Mouse (Mus musculus) kidney, postnatal 14 days (tissue): Measurements from ENCODE around the gene Akt1s1.
"Not testable (repeated sequence)": the region's sequence is repeated elsewhere in the genome, so short reads cannot be mapped to it uniquely, and the experiment has no call there.

Source experiments
- DNase-seq: peaks from one replicate; pipeline ENCODE4 v3.0.0; 2022; ENCODE audit warnings: mixed read lengths

The Akt1s1 gene

DNA sequence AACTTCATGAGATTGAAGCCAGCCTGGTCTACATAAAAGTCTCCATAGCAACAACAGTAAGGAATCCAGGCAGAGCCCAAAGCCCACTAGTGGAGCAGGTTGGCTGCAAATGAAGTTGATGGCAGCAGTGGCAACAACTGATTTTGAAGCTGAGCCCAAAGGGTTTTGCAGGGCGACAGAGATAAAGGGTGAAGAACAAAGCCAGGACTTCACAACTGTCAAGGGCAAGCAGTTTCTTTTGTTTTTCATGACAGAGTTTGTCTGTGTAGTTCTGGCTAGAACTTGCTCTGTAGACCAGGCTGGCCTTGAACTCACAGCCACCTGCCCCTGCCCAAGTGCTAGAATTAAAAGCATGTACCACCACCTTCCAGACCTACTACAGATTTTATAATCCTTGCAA lies 22.4 kb downstream of the Akt1s1 start:
- DNase-seq, result no peak

GRCm38 (mm10) chr7:44871774-44872173 lies 23.0 kb downstream of the Akt1s1 start:
- not testable (repeated sequence) for DNase-seq

- no peak for DNase-seq
Measured at GRCm38 (mm10) chr7:44877833-44878232, 29.0 kb downstream of the Akt1s1 start.

DNA sequence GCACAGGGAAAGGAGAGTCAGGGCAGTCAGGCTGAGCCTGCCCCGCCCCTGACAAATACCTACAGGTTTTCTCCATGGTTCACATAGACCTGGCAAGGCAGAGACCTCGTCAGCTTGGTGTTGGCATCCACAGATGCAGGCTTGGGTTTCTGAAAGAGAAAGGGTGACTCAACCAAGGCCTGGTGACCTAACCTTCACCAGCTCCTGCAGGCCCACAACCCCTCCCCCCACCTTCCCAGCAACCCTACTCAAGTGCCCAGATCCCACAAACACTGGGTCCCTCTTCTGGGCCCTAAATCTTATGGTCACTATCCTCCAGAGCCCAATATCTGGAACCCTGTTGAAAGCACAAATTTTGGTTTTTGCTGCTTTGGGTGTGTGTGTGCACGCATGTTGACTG lies 34.2 kb downstream of the Akt1s1 start:
- no peak for DNase-seq

DNA sequence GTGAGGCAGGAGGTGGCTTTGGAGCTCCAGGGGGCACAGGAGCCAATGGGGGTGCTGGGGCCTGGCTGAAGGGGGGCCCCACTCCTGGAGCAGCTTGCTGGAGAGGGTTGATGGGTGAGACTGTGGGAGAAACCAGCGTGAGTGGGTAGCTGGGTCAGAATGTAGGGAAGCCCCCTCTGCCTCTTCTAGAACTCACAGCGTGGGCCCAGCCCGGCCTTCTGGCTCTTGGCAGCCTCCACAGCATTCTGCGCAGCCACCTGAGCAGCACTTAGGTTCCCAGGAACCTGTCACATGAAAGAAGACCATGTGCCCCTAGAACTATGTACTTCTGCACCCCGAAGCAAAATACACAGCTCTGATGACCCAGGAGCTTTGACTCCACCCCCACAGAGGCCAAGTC lies 35.8 kb downstream of the Akt1s1 start:
- DNase-seq, result no peak

DNA sequence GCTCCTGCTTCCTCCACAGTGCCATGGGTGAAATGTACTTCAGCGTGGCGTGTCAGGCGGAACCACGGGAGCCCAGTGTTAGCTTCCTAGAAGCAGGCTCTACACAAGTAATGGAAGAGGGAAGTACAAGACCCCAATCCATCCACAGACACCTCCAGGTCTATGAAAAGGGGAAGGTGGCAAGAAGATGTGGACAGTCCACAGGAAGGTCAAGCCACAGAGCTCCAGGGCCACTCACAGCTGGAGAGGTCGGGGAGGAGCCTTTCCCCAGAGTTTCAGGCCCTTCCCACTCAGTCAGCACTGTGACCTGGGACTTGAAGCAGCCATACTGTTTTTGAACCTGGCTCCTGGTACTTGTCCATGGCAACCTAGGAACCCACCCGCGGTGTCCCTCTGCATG lies 38.2 kb downstream of the Akt1s1 start:
- DNase-seq, result no peak

GRCm38 (mm10) chr7:44888256-44889105 lies 39.7 kb downstream of the Akt1s1 start:
- DNase-seq, result no peak

DNA sequence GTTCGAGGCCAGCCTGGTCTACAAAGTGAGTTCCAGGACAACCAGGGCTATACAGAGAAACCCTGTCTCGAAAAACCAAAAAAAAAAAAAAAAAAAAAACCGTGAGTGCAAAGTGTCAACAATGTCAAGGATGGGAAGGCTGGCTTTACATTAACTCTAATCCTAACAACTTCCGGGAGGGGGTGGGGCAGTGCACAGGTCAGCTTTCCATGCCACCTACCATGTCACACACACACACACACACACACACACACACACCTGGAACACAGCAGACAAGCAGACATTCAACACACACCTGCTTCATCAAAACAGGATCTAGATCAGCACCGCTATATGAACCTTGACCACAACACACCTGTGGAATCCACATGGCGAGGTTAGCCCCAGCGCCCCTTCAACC lies 41.4 kb downstream of the Akt1s1 start:
- no peak for DNase-seq

DNA sequence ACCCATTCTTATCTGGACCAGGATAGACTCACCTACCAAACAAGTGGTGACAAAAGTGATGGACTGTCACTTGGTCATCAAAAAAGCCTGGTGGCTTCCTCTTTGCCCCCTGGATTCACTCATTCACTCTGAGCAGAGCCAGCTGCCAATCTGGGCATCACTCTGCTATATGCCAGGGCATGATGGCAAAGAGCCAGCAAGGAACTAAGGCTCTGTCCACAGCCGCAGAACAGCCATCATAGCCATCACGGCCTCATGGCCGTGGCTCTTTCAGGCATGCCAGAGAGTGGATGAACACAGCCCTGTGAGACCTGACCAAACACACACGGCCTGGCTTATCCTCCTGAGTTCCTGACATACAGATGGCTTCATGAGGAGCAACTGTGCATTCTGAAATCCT lies 41.9 kb downstream of the Akt1s1 start:
- DNase-seq, result no peak

DNA sequence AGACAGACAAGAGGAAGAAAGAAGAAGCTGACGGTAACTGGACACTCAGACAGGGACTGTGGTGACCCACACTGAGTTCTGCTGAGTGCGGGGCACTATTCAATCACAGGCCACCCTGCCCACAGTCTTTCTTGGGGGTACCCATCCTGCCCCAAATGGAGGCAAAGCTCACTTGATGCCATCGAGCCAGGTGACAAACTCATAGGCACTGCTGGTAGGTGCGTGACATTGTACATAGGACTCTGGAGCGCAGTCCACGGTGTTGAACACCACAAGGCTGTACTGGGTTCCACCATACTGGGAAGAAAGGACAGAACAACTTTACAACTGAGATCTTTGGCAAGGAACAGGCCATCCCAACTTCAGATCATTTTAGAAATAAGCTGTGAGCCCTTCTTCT lies 42.8 kb downstream of the Akt1s1 start:
- peak; percentile 31 for DNase-seq

DNA sequence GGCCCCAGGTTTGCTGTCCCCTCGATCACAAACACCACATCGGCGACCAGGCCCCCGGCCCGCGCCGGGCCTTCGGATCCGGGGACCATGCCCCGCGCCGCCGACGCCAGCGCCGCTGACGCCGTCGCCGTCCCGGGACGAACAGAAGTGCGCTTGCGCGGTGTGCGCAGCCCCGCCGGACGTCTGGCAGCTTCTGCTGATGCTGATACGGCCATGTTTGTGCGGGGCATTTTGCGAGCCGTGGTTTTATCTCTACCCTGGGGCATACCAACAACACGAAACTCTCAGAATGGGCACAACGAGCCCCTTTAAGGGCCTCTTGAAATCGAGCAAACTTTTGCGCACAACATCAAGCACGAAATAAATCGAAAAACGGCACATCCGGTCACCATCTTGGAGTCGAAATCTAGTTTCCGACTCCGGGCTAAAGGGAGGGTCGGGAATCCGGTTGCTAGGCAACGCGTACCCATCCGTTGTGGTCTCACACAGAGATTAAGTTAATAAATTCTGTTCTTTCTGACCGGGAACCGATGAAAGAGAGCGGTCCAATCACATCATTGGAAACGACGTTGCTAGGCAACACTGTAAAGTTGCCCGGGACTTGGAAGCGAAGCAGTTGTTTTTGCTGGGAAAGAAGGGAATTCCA lies 43.6 kb downstream of the Akt1s1 start, which contains the start of gene Med25:
TSS of gene Med25 (minus strand) at position 437 of the 646 bp plus-strand sequence.
- DNase-seq, result peak; percentile 96

GRCm38 (mm10) chr7:44893197-44893596 lies 44.4 kb downstream of the Akt1s1 start:
- no peak for DNase-seq

- DNase-seq, result no peak
Measured at GRCm38 (mm10) chr7:44894175-44894574, 45.4 kb downstream of the Akt1s1 start.

- DNase-seq, result no peak
Measured at GRCm38 (mm10) chr7:44895206-44895592, 46.4 kb downstream of the Akt1s1 start.

GRCm38 (mm10) chr7:44895593-44896434 lies 47.0 kb downstream of the Akt1s1 start, which contains the start of gene Fuz:
TSS of gene Fuz (plus strand) at chr7:44896079.
- peak; percentile 94 for DNase-seq

DNA sequence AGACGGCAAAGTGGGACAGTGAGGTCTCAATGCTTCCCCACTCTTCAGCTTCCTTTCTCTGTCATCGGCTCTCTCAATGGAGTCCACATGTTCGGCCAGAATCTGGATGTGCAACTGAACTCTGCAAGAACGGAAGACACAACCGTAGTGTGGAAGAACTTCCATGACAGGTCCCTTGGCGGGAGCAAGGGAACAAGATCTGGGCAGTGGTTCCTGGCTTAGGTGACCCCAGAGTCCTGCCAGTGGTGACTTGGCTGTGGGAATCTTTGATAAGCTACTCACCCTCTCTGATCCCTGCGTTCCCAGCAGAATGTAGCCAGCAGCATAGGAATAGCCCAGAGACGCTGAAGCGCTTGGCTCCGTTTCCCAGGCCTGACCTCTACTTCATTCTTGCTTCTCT lies 47.7 kb downstream of the Akt1s1 start:
- DNase-seq, result no peak

GRCm38 (mm10) chr7:44898607-44899006 lies 49.8 kb downstream of the Akt1s1 start:
- peak; percentile 56 for DNase-seq

GRCm38 (mm10) chr7:44900632-44901031 lies 51.8 kb downstream of the Akt1s1 start:
- no peak for DNase-seq

DNA sequence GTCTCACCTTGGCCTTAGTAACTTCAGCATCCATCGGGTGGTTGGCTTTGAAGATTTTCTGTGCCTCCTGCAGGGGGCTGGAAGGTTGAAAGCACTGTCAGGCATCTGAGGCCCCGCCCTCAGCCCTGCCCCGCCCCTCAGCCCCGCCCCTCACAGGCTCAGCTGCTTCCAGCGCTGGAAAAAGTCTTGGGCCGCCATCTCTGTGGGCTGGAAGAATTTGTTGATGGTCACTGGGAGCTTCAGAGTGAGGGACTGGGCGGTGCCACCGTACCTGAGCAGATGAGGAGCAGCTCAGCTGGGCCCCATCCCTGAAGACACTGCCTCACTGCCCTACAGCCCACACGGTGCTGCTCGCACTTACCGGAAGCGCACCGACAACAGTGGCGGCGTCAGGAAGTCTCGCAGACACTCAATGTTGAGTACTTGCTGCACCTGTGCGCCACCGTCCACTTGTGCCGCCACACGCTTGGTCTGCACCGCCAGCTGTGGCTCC lies 52.5 kb downstream of the Akt1s1 start:
- peak; percentile 59 for DNase-seq
